Mouse (Mus musculus) testis, adult 2 months (tissue): ENCODE data around the gene Mgat4a.

Source experiments
- CTCF ChIP-seq: fragments of 200-500 bp; IDR thresholded peaks from 2 replicates; pipeline ENCODE4 v1.5.1; 2012; ENCODE audit warnings: low read depth, mild to moderate bottlenecking, inconsistent platforms, low read length, moderate library complexity; ENCODE audit not compliant: control insufficient read depth, insufficient read depth, insufficient replicate concordance
- POLR2A ChIP-seq: fragments of 200-500 bp; IDR thresholded peaks from 2 replicates; pipeline ENCODE4 v1.6.1; 2012; ENCODE audit warnings: low read depth, mild to moderate bottlenecking, inconsistent platforms, low read length, moderate library complexity; ENCODE audit not compliant: control insufficient read depth

GRCm38 (mm10) chr1:37475312-37475711 lies 65.5 kb downstream of the Mgat4a start:
- TF ChIP-seq CTCF (no peak), POLR2A (no peak)
